Mouse (Mus musculus) thymus, adult 18-20 months (tissue): ENCODE results near the gene Tdp1.
"Not testable (repeated sequence)": the region's sequence is repeated elsewhere in the genome, so short reads cannot be mapped to it uniquely, and the experiment has no call there.

ENCODE experiments used
- DNase-seq, 2 experiments: peaks; one replicate each; pipeline ENCODE4 v3.0.0; 2022; ENCODE audit warnings: mixed read lengths in 2 of 2

Gene Tdp1

GRCm38 (mm10) chr12:99959291-99959690, 75.0 kb downstream of the Tdp1 start:
- DNase-seq, result no peak

- DNase-seq, result no peak
Observed at GRCm38 (mm10) chr12:99959930-99960329, 75.6 kb downstream of the Tdp1 start.

- DNase-seq, result no peak
Observed at GRCm38 (mm10) chr12:99960675-99961074, 76.4 kb downstream of the Tdp1 start.

DNA sequence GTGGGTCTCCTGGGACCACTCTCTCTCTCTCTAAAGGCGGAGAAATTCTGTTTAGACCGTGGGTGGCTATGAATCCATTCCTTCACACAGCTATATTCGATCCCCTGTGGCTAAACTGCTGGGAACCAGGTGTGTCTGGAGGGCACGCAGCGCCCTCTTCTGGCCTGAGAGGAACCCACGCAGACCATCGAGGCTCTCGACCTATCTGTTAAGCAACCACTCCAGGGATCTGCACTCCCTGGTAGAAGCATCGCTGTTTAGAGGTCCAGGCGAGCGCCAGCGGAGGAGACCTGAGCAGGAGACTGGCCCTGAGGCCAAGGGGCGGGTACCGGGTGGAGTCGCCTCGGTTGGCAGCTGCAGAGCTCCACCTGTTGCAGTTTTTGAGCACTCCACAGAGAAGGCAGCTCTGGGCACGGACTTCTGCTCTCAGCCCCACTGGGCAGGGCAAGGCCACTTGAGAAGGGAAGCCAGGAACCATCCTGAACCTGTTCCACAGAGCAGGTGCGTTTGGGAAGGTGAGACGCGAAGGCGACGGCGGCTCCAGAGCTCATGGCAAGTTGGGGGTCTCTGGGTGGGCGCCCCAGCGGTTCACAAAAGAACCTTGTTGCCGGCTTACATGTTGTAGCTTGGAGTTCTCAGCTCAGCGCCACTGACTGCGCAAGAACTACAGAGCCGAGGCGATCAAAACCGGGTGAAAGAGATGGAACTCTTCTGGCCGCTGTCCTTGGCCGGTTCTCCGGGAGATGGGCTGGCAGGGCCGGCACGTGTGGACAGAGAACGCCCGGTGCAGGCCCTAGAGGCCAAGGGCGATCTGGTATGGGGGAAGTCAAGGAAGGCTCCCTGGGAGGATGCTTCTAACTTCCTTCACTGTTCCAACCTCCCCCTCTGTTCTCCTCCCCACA, 80.2 kb downstream of the Tdp1 start, which contains the start of gene Kcnk13:
TSS of gene Kcnk13 (plus strand) at position 199 of the 902 bp plus-strand sequence.
- peak in 1 of 2 experiments; percentile 14 for DNase-seq

DNA sequence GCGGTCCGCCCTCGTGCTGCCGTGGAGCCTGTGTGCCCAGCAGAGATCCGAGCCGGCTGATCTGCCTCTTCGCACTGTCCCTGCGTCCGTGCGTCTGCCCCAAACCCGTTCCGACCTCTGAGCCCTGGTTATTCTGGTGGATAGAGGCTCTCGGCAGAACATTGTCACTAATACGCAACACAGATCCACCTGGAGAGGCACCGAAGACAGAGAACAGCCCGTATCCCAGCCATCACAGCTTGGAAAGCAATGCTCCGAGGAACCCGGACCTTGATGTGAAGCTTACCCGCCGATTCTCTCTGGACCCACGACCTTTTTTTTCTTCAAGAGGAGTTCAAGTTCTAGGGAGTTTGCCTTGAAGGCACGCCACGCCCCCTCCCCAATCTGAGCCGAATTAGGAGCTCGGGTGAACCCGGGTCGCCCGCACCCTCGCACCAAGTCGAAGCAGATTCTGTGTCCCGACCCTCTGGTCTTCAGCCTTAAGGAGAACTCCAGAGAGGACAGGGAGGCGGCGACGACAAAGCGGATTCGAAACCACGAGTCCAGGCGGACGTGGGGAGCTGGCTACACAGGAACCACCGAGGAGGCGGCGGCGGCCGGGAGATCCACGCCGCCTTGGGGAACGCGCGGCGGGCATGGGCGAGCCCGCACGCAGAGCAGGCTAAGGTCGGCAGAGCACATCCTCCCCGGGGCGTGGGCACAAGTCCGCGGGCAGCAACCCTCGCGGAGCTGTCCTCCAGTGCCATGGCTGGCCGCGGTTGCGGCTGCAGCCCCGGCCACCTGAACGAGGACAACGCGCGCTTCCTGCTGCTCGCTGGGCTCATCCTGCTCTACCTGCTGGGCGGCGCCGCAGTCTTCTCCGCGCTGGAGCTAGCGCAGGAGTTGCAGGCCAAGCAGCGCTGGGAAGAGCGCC, 81.1 kb downstream of the Tdp1 start:
- no peak for DNase-seq

DNA sequence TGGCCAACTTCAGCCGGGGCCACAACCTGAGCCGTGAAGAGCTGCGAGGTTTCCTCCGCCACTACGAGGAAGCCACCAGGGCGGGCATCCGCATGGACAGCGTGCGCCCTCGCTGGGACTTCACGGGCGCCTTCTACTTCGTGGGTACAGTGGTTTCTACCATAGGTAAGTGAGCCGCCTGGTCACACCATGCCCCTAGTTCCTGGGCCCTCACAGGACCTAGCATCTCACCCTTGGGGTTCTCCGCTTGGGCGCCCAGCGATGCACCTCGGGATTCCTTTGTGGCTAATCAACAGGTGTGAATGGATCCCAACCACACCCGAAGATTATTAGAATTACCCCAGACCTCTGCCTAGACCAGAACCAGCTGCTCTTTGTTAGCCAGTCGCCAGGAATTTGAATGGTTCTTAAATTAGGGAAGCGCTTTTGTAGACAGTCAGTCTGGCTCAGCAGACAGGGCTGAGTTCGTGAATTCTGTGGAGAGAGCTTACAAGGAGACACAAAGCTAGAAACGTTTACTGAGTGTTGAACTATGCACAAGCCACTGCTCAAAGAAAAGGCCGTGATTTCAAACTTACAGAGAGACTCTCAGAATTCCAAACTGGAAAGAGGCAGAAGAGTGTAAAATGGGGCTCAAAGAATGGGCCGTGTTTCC, 81.9 kb downstream of the Tdp1 start:
- no peak for DNase-seq

DNA sequence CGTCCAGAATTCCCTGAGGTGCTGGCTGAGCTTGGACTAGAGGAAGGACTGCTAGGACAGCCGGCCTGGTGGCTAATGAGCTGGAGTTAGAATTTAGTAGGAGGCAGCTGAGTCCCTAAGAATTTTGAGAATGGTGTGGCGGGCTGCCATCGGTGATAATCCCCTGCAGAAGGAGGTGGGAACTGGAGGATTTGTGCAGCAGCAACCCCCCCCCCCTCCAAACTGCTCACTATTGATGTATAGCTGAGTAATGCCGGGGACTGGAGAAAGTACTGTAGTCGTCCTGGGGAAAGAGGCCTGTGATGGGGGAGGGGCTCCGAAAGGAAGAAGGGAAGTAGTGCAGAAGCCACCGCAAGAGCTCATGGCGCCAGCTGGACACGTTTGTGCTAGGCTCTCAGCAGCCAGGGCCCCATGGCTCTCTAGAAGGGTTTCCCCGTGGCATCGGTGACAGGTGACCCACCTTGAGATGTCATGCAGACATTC, 82.6 kb downstream of the Tdp1 start:
- DNase-seq, result no peak

- DNase-seq, result no peak
Observed at GRCm38 (mm10) chr12:99969906-99970305, 85.6 kb downstream of the Tdp1 start.

DNA sequence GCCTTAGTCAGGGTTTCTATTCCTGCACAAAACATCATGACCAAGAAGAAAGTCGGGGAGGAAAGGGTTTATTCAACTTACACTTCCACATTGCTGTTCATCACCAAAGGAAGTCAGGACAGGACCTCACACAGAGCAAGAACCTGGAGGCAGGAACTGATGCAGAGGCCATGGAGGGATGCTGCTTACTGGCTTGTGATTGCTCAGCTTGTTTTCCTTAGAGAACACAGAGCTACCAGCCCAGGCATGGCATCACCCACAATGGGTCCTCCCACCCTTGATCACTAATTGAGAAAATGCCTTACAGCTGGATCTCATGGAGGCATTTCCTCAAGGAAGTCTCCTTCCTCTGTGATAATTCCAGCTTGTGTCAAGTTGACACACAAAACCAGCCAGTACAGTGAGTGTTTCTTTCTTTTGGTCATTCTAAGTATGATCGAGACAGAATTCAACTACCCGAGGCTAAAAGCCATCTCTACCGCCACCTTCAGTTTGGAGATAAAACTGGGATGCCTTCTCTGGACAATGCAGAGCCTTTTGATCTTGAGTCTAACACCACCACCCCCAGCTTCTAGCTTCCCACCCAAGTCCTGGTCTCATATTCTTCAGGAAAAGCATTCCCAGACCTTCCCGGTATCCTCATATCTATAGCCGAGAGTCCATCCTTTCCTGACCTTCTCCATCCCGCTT, 87.0 kb downstream of the Tdp1 start:
- DNase-seq, result not testable (repeated sequence)

- DNase-seq, result no peak
Observed at GRCm38 (mm10) chr12:99972825-99973224, 88.5 kb downstream of the Tdp1 start.

GRCm38 (mm10) chr12:99973659-99974058, 89.3 kb downstream of the Tdp1 start:
- no peak for DNase-seq

- DNase-seq, result no peak
Observed at GRCm38 (mm10) chr12:99979541-99979940, 95.2 kb downstream of the Tdp1 start.

GRCm38 (mm10) chr12:99986797-99987196, 102.5 kb downstream of the Tdp1 start:
- no peak for DNase-seq

- DNase-seq, result no peak
Observed at GRCm38 (mm10) chr12:99988144-99988543, 103.8 kb downstream of the Tdp1 start.

- DNase-seq, result no peak
Observed at GRCm38 (mm10) chr12:99992362-99992862, 108.1 kb downstream of the Tdp1 start.

DNA sequence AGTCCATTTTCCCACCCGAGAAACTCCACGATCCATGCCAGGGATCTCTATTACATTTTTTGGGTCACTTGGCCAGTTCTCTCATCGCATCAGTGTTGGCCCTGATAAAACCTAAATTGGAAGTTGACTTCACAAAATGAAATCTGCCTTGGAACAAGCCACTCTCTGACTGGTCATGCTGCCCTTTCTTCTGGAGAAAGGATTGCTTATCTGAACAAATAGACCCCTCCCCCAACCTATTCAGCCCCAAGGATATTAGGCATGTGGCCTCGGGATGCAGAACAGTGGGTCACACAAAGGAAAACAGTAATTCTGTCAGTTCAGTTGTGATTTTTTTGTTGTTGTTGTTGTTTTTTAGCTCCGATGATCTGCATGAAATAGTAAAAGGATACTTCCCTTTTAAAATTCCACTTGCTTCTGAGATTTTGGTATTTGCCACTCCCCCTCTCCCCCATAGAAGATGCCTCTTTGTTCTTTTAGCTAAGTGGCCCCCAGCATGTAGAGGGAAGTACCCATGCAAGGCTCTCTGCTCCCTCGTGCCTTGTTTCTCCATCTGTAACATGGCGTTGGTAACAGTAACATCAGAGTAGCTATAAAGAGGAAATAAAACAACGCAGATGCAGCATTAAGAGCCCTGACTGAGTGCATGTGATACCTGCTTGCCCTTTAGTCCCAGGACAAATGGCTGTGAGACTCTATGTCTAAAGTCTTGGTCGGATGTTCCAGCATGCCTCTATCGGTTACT, 109.0 kb downstream of the Tdp1 start:
- no peak for DNase-seq

GRCm38 (mm10) chr12:99995951-99996350, 111.6 kb downstream of the Tdp1 start:
- DNase-seq, result no peak

DNA sequence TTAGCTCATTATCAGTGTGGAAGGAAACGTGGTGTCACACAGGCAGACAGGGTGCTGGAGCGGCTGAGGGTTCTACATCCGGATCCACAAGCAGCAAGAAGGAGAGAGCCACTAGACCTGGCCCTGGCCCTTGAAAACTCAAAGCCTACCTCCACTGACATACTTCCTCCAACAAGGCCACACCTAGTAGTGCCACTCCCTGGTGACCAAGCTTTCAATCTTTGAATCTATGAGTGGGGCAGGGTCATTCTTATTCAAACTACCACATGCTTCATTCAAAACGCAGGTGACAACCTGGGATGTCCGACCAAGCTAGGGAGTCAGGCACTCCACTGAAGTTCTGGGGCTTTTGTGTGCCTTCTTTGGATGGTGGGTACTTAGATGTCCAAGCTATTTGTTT, 115.4 kb downstream of the Tdp1 start:
- no peak for DNase-seq

GRCm38 (mm10) chr12:100000381-100000780, 116.1 kb downstream of the Tdp1 start:
- DNase-seq, result no peak

GRCm38 (mm10) chr12:100001246-100001645, 116.9 kb downstream of the Tdp1 start:
- DNase-seq, result no peak

- DNase-seq, result no peak
Observed at GRCm38 (mm10) chr12:100001910-100002309, 117.6 kb downstream of the Tdp1 start.
